Mouse (Mus musculus) cerebellum, adult 18-20 months (tissue): ENCODE measurements around the gene Akr1c18.
"Not testable (repeated sequence)": the region's sequence is repeated elsewhere in the genome, so short reads cannot be mapped to it uniquely, and the experiment has no call there.

Source experiments
- DNase-seq, 2 experiments: peaks; one replicate each; pipeline ENCODE4 v3.0.0; 2021

Gene Akr1c18

GRCm38 (mm10) chr13:4150518-4150917 is at the start of gene Akr1c18:
Akr1c18 (minus strand) TSS chr13:4150654.
- no peak for DNase-seq

DNA sequence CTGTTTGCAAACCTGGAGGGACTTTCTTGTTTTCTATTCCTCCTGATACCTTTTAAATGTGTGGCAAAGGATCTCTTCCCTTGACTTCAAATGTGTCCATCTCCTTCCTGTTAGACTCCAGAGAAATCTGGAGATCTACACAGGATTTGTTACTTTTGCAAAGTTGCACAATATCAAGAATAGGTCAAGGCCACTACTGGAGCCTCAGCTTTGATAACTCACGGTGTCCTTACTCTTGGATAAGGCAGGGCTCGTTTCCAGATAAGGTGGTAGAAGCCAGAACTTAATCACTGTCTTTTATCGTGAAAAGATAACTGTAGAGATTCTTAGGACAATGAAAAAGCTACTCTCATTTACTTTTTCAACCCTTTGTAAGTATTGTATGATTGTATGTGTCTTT is 42.1 kb upstream of the Akr1c18 start:
- DNase-seq = no peak

DNA sequence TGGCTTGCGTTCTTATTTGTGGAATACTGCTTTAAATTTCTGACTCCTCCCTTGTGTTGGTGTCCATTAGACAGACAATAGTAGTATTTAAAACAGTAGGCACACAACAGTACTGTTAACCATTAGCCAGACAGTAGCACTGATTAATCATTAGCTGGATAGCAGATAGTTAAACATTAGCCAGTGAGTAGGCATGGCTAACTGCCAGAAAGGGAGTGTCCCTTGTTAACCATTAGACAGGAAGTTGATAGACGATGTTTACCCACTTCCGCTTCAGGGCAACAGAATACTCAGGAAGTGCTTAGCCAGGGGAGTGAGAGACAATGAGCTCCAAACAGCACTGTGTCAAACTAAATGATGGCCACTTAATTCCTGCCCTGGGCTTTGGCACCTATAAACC is 40.5 kb upstream of the Akr1c18 start, which contains the start of gene Akr1c13:
Akr1c13 (plus strand) TSS at position 247 of the 400 bp plus-strand sequence.
- DNase-seq = no peak

GRCm38 (mm10) chr13:4188174-4188573 is 37.7 kb upstream of the Akr1c18 start:
- no peak for DNase-seq

DNA sequence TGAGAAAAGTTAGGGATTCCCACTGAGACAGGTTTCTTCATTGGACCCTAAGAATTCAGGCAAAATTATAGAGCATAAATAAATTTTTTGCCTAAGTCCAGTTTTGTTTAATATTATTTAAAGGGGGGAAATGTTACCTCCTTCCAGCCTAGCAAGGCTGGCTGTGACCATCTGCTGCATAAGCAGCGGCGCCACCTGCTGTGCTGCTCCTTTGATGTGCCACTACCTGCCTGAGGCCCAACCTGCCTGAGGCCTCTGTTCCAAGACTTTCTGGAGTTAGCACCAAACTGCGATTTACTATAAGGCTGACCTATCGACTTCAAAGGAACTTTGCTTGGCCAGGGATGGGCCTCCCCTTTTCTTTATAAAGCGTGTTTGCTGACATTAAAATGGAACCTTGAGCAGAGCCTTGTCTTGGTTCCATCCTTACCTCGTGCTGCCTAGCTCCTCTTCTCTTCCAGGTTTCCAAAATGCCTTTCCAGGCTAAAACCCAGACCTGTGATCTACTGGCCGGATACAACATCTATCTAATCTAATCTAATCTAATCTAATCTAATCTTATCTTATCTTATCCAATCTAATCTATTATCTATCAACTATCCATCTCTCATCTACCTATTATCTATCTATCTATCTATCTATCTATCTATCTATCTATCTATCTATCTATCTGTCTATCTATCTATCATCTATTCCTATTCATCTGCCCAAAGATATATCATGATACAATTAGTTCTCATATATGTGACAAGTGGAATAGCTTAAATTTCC is 36.4 kb upstream of the Akr1c18 start:
- not testable (repeated sequence) for DNase-seq

DNA sequence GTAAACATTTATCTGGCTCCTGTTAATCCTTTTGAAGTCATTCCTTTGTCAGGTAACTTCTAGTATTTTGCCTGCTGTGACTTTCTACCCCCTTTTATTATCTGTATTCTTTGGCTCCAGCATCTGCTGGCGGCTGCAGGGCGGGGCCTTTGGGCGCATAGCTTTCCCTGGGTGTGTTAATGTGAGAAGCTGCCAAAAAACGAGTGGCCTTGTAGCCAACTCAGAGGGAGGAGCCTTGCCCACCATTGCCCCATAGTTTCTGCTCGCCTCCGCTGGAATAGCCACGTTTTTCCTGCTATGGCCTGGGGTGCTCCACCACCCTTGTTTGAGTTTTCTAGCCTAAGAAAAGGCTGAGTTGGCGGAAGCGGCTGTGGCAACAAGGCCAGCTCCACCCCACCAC is 32.7 kb upstream of the Akr1c18 start:
- no peak for DNase-seq

DNA sequence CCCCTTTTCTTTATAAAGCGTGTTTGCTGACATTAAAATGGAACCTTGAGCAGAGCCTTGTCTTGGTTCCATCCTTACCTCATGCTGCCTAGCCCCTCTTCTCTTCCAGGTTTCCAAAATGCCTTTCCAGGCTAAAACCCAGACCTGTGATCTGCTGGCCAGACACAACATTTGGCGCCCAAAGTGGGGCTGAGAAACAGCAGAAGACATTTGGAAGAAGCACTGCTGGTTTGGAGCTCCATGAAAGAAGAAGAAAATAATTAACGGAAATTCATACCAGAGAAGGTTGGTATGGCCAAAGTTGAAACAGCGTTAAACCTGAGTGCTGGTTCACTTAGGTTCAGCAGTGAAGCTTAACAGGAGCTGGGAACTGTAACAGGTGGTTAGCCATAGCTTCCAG is 30.9 kb upstream of the Akr1c18 start:
- DNase-seq = not testable (repeated sequence)

DNA sequence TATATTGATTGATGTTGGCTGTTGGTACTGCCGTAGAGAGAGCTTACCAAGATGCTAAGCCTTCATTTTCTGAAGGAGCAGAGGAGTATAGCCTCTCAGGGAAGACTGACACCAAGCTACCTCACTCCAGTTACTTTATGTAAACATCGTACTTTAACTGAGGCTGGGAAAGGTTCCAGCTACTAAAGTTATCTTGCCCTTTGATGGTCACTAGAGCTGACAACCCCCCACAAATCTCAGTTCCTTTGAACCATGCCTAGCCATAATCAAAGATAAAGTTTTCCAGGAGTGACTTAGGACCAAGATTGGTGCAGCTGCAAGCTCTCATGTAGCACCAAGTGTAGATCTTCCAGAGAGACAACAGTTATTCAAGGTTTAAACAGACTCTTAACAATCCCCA is 22.5 kb upstream of the Akr1c18 start:
- DNase-seq = no peak

DNA sequence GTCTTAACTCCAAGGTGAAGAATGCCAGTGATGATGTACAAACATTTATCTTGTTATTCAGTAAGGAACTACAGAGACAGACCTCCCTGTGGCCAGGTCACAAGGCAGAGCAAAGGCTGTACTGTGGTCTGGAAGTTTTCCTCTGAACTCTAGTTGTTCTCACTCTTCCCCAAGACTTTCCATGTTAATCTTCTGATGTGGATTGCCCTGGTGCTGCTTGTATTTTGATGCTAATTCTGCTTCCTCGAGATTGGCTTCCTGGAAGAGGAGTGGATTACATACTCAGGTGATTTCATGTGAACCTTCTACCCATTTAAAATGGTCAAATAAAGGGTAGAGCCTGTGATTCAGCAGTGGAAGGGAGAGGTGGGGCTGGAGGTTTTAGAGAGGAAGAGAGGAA is 17.6 kb upstream of the Akr1c18 start:
- DNase-seq = no peak

DNA sequence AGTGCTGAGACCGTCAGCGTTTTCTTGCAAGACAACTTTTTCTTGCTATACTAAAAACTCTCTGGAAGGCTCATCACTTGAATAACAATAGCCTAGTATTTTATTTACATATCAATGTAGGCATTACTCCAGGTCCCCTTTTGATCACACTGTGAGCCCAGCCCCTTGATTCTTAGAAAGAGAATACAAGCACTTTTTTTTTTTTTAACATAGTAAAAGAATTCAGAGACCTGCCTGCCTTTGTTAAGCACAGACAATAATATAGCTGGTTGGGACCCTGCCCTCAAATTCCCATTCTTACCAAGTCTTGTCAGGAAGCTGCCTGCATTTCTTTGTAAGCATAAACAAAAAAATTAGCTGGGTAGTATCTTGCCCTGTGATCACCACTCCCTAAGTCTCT is 4.8 kb upstream of the Akr1c18 start:
- DNase-seq = no peak

GRCm38 (mm10) chr13:4153593-4153992 is 3.1 kb upstream of the Akr1c18 start:
- no peak for DNase-seq

DNA sequence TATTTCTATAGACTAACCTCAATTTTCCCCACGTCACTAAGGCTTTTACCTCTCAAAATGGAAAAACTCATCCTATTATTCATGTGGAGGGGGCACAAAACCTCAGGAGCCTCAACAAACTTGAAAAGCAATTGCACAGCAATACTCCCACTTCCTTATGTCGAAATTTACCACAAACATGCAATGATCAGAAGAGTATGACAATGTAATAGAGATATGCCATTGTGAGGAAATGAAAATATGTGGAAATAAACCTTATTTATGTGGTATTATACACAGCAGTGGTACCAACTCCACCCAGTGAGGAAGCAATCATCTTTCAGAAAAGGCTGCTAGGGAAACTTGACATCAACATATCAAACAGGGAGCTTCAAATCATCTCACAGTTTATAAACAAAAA is 2.5 kb upstream of the Akr1c18 start:
- DNase-seq = no peak

GRCm38 (mm10) chr13:4144261-4144660 is 6.2 kb downstream of the Akr1c18 start:
- no peak for DNase-seq

GRCm38 (mm10) chr13:4133070-4133469 is 17.4 kb downstream of the Akr1c18 start:
- no peak for DNase-seq

- DNase-seq = no peak
Observed at GRCm38 (mm10) chr13:4131721-4132120, 18.7 kb downstream of the Akr1c18 start.

DNA sequence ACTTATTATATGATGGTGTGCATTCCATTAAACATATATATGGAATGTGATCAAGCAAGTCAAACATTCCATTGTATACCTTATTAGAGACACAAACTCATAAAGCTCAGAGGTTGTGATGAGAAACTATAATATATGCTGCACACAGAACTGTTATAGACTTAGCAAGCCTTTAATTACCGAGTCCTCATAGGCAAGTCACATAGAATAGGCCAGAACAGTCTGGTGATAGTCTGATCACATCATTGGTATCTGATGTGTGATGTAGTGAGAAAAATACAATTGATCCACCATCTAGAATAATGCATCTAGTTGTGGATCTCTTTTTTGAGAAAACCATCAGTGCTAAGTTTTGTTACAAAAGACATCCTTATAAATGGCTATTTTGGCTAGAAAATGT is 19.1 kb downstream of the Akr1c18 start:
- DNase-seq = no peak

GRCm38 (mm10) chr13:4129100-4129499 is 21.4 kb downstream of the Akr1c18 start:
- peak; percentile 5 to 9 for DNase-seq

DNA sequence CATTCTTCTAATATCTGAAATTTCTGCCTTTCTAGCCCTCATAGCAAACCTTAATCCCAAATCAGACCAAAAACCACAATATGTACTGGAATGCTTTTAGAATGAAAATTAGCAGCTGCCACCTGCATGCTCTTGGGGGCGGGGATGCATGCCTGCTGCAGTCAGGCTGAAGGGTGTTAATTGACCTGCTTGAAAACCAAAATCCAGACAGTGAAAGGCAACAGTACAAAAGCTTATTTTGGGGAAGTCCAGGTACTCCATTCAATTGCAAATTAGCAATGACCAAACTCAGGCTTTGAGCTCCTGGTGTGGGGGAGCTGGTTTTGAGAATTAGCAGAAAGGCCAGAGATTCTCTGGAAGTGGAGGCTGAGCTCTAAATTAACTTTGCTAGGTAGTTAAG is 24.6 kb downstream of the Akr1c18 start:
- DNase-seq = not testable (repeated sequence)

DNA sequence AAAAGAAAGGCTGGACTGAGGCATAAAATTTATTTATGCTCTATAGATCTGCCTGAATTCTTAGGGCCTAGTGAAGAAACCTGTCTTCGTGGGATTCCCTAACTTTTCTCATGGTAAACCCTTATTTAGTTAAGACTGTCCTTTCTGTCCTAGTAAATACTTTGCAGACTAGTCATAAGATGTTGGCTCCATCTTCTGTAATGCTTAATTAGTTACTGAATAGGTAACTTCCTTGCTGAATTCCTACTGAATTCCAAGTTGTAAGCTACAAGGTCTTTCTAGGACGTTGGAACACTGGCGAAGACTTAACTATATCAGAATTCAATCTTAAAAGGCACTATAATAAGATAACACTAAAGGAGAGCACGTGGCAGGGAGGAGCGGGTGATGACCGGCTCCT is 26.0 kb downstream of the Akr1c18 start:
- DNase-seq = not testable (repeated sequence)

DNA sequence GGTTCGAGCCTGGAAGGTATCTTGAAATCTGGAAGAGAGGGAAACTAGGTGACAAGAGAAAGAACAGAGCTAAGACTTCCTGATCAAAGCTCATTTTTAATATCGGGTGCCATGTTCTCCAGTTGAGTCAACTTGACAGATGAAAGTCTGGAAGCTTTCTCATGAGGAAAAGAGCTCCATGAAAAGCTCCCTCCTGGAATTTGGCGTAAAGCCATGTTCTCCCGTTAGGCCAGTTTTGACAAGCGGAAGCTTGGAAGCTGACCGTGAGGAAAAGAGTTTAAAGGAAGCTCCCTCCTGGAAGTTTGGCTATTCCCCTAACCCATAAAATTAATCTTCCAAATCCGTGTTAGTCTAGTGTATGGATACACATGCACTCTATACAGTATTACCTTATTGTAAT is 27.3 kb downstream of the Akr1c18 start:
- DNase-seq = no peak

DNA sequence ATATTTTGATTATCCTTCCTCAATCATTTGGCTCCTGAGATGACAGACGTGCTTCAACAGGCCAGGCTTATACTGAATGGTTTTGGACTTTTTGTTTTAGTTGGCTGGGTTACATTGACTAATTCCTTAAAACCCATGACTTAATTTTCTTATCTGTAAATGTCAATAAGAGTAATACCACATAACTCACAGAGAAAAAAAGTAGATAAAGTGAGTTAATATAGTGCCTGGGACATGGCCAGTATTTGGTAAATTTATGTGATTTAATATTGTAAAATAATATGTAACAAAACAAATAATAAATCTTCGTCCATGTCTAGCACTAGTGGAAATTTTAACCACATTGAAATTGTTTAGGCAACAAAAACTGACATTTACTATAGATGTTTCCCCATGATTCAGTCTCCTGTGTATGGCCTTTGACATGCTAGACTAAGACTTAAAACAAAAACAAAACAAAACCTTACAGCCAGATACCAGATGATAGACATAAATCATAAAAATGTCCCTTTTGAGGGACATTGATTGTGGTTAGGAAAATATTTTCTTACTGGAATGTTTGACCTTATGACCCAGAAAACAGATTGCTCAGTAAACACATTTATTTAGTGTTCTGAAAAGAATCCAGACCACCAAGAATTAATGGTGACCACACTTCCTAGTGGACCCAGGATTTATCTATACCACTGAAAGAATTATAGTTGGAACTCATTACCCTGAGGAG is 31.1 kb downstream of the Akr1c18 start:
- DNase-seq = no peak

- peak; percentile 31 for DNase-seq
Observed at GRCm38 (mm10) chr13:4110281-4111188, 39.9 kb downstream of the Akr1c18 start.

DNA sequence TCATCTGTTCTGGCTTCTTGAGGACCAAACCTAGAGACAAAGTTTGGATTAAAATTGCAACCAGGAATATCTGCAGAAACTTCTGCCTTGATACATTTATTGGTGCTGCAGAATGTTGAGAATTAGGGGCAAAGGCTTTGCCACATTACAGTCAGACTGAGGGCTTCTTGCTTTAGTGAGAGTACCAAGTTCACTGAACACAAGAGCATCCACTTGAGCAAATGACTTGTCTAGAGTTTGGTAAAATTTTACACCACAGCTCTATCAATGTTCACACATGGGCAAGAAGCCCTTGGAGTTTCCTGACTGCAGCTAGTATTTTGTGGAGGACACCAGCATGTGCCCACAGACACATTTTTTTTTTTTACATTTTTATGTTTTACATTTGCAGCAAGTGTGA is 47.7 kb downstream of the Akr1c18 start:
- no peak for DNase-seq
